Mouse (Mus musculus): ENCODE measurements at regions not wholly inside any gene's neighbourhood (a gene's known extent, or its start where the extent isn't known, plus 50 kb on each side); places are given as distances from the start of the nearest gene placed in this dataset.

DNA sequence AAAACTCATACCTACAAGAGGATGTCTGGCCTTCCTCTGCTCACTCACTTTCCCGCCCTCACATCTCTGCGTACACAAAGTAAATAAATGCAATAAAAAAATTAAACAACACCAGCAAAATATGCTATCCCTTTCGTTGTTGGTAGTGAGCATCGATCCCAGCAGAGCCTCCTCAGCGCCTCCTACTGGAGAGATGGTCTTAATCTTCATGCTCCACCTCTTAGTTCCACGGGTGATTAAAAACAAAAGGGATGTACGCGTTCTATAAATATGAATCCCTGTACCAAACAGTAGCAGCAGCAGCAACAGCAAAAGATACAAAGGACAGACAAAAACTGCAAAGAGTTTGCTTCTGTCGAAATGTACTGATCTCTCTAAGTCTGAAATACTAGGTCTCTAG, 81.0 kb upstream of the Gbe1 start:
- TF ChIP-seq CTCF (IDR thresholded peaks at IDR 0.05; ENCODE audit: extremely low read depth, insufficient read depth, low read length) (no peak), POLR2A (IDR thresholded peaks at IDR 0.05; ENCODE audit: extremely low read depth, insufficient read depth, low read length) (no peak)

Measured in cortical plate, adult 2 months (tissue).